Mouse (Mus musculus): ENCODE data around the gene Scp2.

DNA sequence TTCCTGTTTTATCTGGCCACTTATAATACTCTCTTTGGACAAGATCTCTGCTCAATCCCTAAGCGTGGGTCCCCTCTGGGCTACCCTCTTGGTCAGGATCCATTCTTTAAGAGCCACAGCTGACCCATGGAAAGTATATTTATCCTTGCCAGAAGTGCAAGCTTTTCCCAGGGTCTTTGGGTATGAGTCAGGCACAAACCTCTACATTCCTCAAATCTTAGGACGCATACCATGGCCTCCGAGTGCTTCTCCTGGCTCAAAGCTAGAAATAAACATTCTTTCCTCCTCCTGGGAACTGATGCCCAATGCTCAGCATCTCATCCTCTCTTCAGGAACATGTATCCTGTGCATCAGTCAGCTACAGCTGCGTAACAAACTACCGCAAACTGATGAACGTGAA, 149.8 kb downstream of the Scp2 start:
- TF ChIP-seq POLR2A (IDR thresholded peaks at IDR 0.05; ENCODE audit: extremely low read depth, insufficient read depth, low read length) (no peak), CTCF (IDR thresholded peaks at IDR 0.05; ENCODE audit: extremely low read depth, insufficient read depth, low read length) (no peak)

Data from cortical plate, adult 2 months (tissue).